Mouse (Mus musculus): ENCODE data around the gene Cpeb3. TPM values are rescaled to one million over a fixed set of nuclear protein-coding genes. Genes with fewer than 3 reads are reported as not detected.

Gene Cpeb3
- total RNA-seq, 1 experiment: 1.8 TPM

GRCm38 (mm10) chr19:37172566-37173130 is 35.8 kb downstream of the Cpeb3 start:
- TF ChIP-seq ZC3H11A (IDR thresholded peaks at IDR 0.05; ENCODE audit: borderline replicate concordance, low read depth, low read length): no peak
- TF ChIP-seq MAFK (IDR thresholded peaks at IDR 0.05; ENCODE audit: insufficient read depth, low read depth, low read length): no peak
- no peak for TF ChIP-seq CHD2 (IDR thresholded peaks at IDR 0.05; ENCODE audit: low read depth, low read length)
- TF ChIP-seq ZNF384 (IDR thresholded peaks at IDR 0.05; ENCODE audit: low read depth, low read length): no peak
- no peak for TF ChIP-seq HCFC1 (IDR thresholded peaks at IDR 0.05; ENCODE audit: borderline replicate concordance, insufficient read depth, low read length)
- Histone ChIP-seq H3K27ac (ENCODE audit: insufficient read depth, low read depth, low read length, poor library complexity, severe bottlenecking) (no peak overlapping the region), H3K4me3 (ENCODE audit: insufficient read depth in 1 of 2, low read depth in 1 of 2, low read length in 2 of 2, poor library complexity in 1 of 2, severe bottlenecking in 1 of 2) (no peak overlapping the region), H3K9me3 (ENCODE audit: control insufficient read depth, insufficient read depth, low read depth, low read length) (no peaks in the 10 kb centered on the region), H3K36me3 (ENCODE audit: control insufficient read depth, insufficient read depth, low read length, poor library complexity, severe bottlenecking) (no peaks in the 10 kb centered on the region), H3K9ac (ENCODE audit: insufficient read depth, low read depth, low read length, poor library complexity, severe bottlenecking) (no peak overlapping the region), H3K4me1 (ENCODE audit: control insufficient read depth in 2 of 2, insufficient read depth in 2 of 2, low read length in 2 of 2, poor library complexity in 1 of 2) (0 out of 4 replicates have a peak, but pooled peaks cover 0 to 3% of the 10 kb centered on the region in 2 experiments)
- in situ Hi-C loops (cut with MboI; ENCODE audit: low sequenced_read_pairs in 2 of 2, unreplicated experiment in 2 of 2): no loop called here
- no peak for DNase-seq (ENCODE audit: low read depth, low spot score)

- DNase-seq (ENCODE audit: low read depth, low spot score): no peak
- H3K27ac ChIP-seq (ENCODE audit: insufficient read depth, low read depth, low read length, poor library complexity, severe bottlenecking): no peak overlapping the region
- no peaks in the 10 kb centered on the region for H3K36me3 ChIP-seq (ENCODE audit: control insufficient read depth, insufficient read depth, low read length, poor library complexity, severe bottlenecking)
- no peak overlapping the region for H3K9ac ChIP-seq (ENCODE audit: insufficient read depth, low read depth, low read length, poor library complexity, severe bottlenecking)
- H3K4me3 ChIP-seq (ENCODE audit: insufficient read depth in 1 of 2, low read depth in 1 of 2, low read length in 2 of 2, poor library complexity in 1 of 2, severe bottlenecking in 1 of 2): no peak overlapping the region
- in situ Hi-C loops (cut with MboI; ENCODE audit: low sequenced_read_pairs in 2 of 2, unreplicated experiment in 2 of 2): no loop called here
- no peaks in the 10 kb centered on the region for H3K9me3 ChIP-seq (ENCODE audit: control insufficient read depth, insufficient read depth, low read depth, low read length)
- no peak for TF ChIP-seq MAFK (IDR thresholded peaks at IDR 0.05; ENCODE audit: insufficient read depth, low read depth, low read length)
- no peak for TF ChIP-seq CHD2 (IDR thresholded peaks at IDR 0.05; ENCODE audit: low read depth, low read length)
- TF ChIP-seq HCFC1 (IDR thresholded peaks at IDR 0.05; ENCODE audit: borderline replicate concordance, insufficient read depth, low read length): no peak
- TF ChIP-seq ZNF384 (IDR thresholded peaks at IDR 0.05; ENCODE audit: low read depth, low read length): no peak
- no peak for TF ChIP-seq ZC3H11A (IDR thresholded peaks at IDR 0.05; ENCODE audit: borderline replicate concordance, low read depth, low read length)
- 0 out of 4 replicates have a peak, but pooled peaks cover 0 to 3% of the 10 kb centered on the region in 2 experiments for H3K4me1 ChIP-seq (ENCODE audit: control insufficient read depth in 2 of 2, insufficient read depth in 2 of 2, low read length in 2 of 2, poor library complexity in 1 of 2)
Measured at GRCm38 (mm10) chr19:37172096-37172495, 36.3 kb downstream of the Cpeb3 start.

GRCm38 (mm10) chr19:37156770-37157336 is 51.5 kb downstream of the Cpeb3 start:
- H3K4me1 ChIP-seq (ENCODE audit: control insufficient read depth in 2 of 2, insufficient read depth in 2 of 2, low read length in 2 of 2, poor library complexity in 1 of 2): no peaks in the 10 kb centered on the region
- DNase-seq (ENCODE audit: low read depth, low spot score): no peak
- H3K4me3 ChIP-seq (ENCODE audit: insufficient read depth in 1 of 2, low read depth in 1 of 2, low read length in 2 of 2, poor library complexity in 1 of 2, severe bottlenecking in 1 of 2): no peak overlapping the region
- H3K27ac ChIP-seq (ENCODE audit: insufficient read depth, low read depth, low read length, poor library complexity, severe bottlenecking): no peak overlapping the region
- in situ Hi-C loops (cut with MboI; ENCODE audit: low sequenced_read_pairs in 2 of 2, unreplicated experiment in 2 of 2): no loop called here
- H3K36me3 ChIP-seq (ENCODE audit: control insufficient read depth, insufficient read depth, low read length, poor library complexity, severe bottlenecking): no peaks in the 10 kb centered on the region
- TF ChIP-seq ZNF384 (IDR thresholded peaks at IDR 0.05; ENCODE audit: low read depth, low read length) (no peak), ZC3H11A (IDR thresholded peaks at IDR 0.05; ENCODE audit: borderline replicate concordance, low read depth, low read length) (no peak), HCFC1 (IDR thresholded peaks at IDR 0.05; ENCODE audit: borderline replicate concordance, insufficient read depth, low read length) (no peak), CHD2 (IDR thresholded peaks at IDR 0.05; ENCODE audit: low read depth, low read length) (no peak)
- no peaks in the 10 kb centered on the region for H3K9me3 ChIP-seq (ENCODE audit: control insufficient read depth, insufficient read depth, low read depth, low read length)
- H3K9ac ChIP-seq (ENCODE audit: insufficient read depth, low read depth, low read length, poor library complexity, severe bottlenecking): no peak overlapping the region

GRCm38 (mm10) chr19:37156040-37156439 is 52.4 kb downstream of the Cpeb3 start:
- H3K9ac ChIP-seq (ENCODE audit: insufficient read depth, low read depth, low read length, poor library complexity, severe bottlenecking): no peak overlapping the region
- no peak overlapping the region for H3K27ac ChIP-seq (ENCODE audit: insufficient read depth, low read depth, low read length, poor library complexity, severe bottlenecking)
- H3K9me3 ChIP-seq (ENCODE audit: control insufficient read depth, insufficient read depth, low read depth, low read length): no peaks in the 10 kb centered on the region
- in situ Hi-C loops (cut with MboI; ENCODE audit: low sequenced_read_pairs in 2 of 2, unreplicated experiment in 2 of 2): no loop called here
- no peak overlapping the region for H3K4me3 ChIP-seq (ENCODE audit: insufficient read depth in 1 of 2, low read depth in 1 of 2, low read length in 2 of 2, poor library complexity in 1 of 2, severe bottlenecking in 1 of 2)
- no peak for DNase-seq (ENCODE audit: low read depth, low spot score)
- H3K36me3 ChIP-seq (ENCODE audit: control insufficient read depth, insufficient read depth, low read length, poor library complexity, severe bottlenecking): no peaks in the 10 kb centered on the region
- TF ChIP-seq MAFK (IDR thresholded peaks at IDR 0.05; ENCODE audit: insufficient read depth, low read depth, low read length): no peak
- TF ChIP-seq HCFC1 (IDR thresholded peaks at IDR 0.05; ENCODE audit: borderline replicate concordance, insufficient read depth, low read length): no peak
- TF ChIP-seq ZC3H11A (IDR thresholded peaks at IDR 0.05; ENCODE audit: borderline replicate concordance, low read depth, low read length): no peak
- no peak for TF ChIP-seq CHD2 (IDR thresholded peaks at IDR 0.05; ENCODE audit: low read depth, low read length)
- TF ChIP-seq ZNF384 (IDR thresholded peaks at IDR 0.05; ENCODE audit: low read depth, low read length): no peak
- no peaks in the 10 kb centered on the region for H3K4me1 ChIP-seq (ENCODE audit: control insufficient read depth in 2 of 2, insufficient read depth in 2 of 2, low read length in 2 of 2, poor library complexity in 1 of 2)

Measured in ES-E14 (cell line).